Mouse (Mus musculus) midbrain, embryonic 14.5 days (tissue): ENCODE measurements around the gene Fzr1. TPM values are rescaled to one million over a fixed set of nuclear protein-coding genes. Genes with fewer than 3 reads are reported as not detected.

Source experiments
- ATAC-seq: fragments of 200-750 bp; cut with Nextera tagmentation; 2 replicates; pipeline ENCODE4 v1.8.0; 2017; ENCODE audit warnings: moderate number of reproducible peaks, moderate library complexity; ENCODE audit not compliant: low FRiP score, low TSS enrichment
- DNase-seq: peaks from one replicate; pipeline ENCODE4 v3.0.0-alpha.2; 2015
- H3K27ac ChIP-seq: fragments of 300-500 bp; sonication (generic); replicated peaks from 2 replicates; pipeline ENCODE4 v1.5.1; 2014; ENCODE audit warnings: mild to moderate bottlenecking, low read depth, low read length, moderate library complexity
- H3K27me3 ChIP-seq: fragments of 300-500 bp; sonication (generic); 2 replicates; pipeline ENCODE4 v1.6.1; 2014; ENCODE audit warnings: low read length, control low read depth, mixed read lengths; ENCODE audit not compliant: control insufficient read depth, insufficient read depth
- H3K36me3 ChIP-seq: fragments of 300-500 bp; sonication (generic); 2 replicates; pipeline ENCODE4 v1.6.1; 2014; ENCODE audit warnings: low read length, control low read depth; ENCODE audit not compliant: control insufficient read depth, insufficient read depth
- H3K4me1 ChIP-seq: fragments of 300-500 bp; sonication (generic); 2 replicates; pipeline ENCODE4 v1.6.1; 2014; ENCODE audit warnings: mild to moderate bottlenecking, antibody characterized with exemption, low read length, control low read depth; ENCODE audit not compliant: control insufficient read depth, insufficient read depth
- H3K4me2 ChIP-seq: fragments of 300-500 bp; sonication (generic); 2 replicates; pipeline ENCODE4 v1.6.1; 2014; ENCODE audit warnings: mild to moderate bottlenecking, low read length, moderate library complexity
- H3K4me3 ChIP-seq: fragments of 300-500 bp; sonication (generic); replicated peaks from 2 replicates; pipeline ENCODE4 v1.5.1; 2014; ENCODE audit warnings: low read depth, low read length
- H3K9ac ChIP-seq: fragments of 300-500 bp; sonication (generic); replicated peaks from 2 replicates; pipeline ENCODE4 v1.6.1; 2014; ENCODE audit warnings: mild to moderate bottlenecking, low read length, moderate library complexity
- H3K9me3 ChIP-seq: fragments of 300-500 bp; sonication (generic); 2 replicates; pipeline ENCODE4 v1.6.1; 2016; ENCODE audit warnings: low read length, control low read depth, mixed read lengths; ENCODE audit not compliant: control insufficient read depth
- WGBS: fragments of 180-500 bp; shearing (Covaris S2); extraction: QIAGEN DNeasy Blood & Tissue Kit; methylation state at CpG from one replicate; pipeline ENCODE4 v1.1.7; 2014; 5-methylcytosine and 5-hydroxymethylcytosine counted together
- polyA plus RNA-seq: library from polyadenylated mRNA; unstranded; fragments of >200 nt; fragmentation: Nextera tagmentation; extraction: Ambion mirVana; gene quantifications from 2 replicates; pipeline ENCODE4 v1.2.1, GENCODE M21; 2014

Gene Fzr1
- polyA plus RNA-seq, 1 experiment from 2014 or later = 122 TPM

DNA sequence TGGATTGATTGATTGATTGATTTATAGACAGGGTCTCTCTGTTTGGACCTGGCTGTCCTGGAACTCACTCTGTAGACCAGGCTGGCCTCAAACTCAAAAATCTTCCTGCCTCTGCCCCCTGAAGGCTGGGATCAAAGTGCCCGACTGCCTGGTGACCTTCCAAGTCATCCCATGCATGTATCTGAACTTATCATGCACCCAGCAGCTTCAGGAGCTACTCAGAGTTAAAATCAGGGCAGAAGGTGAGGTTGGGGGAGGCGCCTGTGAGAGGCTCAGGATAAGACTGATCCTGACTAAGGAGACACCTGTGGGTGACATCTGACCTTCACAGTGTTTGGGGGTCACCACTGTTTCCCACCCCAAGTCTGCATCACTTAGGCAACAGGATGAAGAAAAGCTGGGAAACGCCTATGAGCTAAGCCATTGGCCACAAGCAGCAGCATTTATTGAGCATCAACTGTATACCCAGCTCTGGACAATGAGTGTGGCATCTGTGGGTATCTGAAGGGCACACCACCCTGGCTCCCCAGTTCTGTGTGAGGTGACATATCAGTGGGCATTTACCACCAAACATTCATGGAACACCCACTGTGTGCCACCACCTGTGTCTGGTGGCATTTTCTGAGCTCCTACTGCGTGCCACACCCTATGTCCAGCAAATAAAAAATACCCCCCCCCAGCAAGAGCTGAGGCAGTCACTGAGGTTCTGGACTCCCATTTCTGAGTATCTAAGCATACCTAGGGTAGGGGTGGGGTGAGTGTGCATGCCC lies 45.3 kb upstream of the Fzr1 start:
- Histone ChIP-seq H3K9ac (no peak overlapping the region), H3K27me3 (peaks cover 23% of the 10 kb centered on the region; the same call in 1 of the 2 replicates), H3K9me3 (no peaks in the 10 kb centered on the region), H3K4me3 (no peak overlapping the region), H3K4me1 (peaks cover 16% of the 10 kb centered on the region), H3K4me2 (no peak overlapping the region), H3K27ac (no peak overlapping the region), H3K36me3 (0 out of 2 replicates have a peak, but pooled peaks cover 2% of the 10 kb centered on the region)
- 71% methylated on average over 4 of the region's 4 CpGs for WGBS
- ATAC-seq (no peak), DNase-seq (no peak)

DNA sequence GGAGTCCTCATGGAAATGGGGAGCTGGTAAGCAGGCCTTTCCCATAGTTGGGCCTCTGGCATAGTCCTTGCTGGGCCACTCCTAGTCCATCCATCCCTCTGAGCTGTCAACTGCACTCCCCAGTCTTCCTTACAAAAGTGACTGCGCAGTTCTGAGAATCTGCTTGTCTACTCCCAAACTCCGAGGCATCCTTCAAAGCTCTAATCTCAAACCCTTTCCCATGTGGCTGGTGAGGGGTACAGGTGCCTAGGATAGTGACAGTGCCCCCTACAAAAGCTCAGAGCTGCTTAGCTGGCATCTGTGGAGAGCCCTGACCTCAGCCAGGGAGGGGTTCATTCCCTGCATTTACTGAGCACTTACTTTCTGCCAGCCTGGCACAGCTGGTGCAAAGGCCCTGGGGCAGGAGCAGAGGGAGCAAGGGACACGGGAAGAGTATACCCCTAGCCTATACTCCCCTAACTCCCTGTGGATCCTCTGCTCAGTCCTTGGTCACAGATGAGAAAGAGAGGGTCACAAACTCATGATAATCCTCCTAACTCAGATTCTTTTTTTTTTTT lies 44.4 kb upstream of the Fzr1 start:
- no peak overlapping the region for H3K4me2 ChIP-seq
- H3K27me3 ChIP-seq = peaks cover 15% of the 10 kb centered on the region; the same call in 1 of the 2 replicates
- ATAC-seq = no peak
- H3K4me1 ChIP-seq = peaks cover 21% of the 10 kb centered on the region
- no peaks in the 10 kb centered on the region for H3K9me3 ChIP-seq
- 77% methylated on average over 3 of the region's 3 CpGs for WGBS
- H3K36me3 ChIP-seq = 0 out of 2 replicates have a peak, but pooled peaks cover 2% of the 10 kb centered on the region
- DNase-seq = no peak
- no peak overlapping the region for H3K4me3 ChIP-seq
- no peak overlapping the region for H3K27ac ChIP-seq
- H3K9ac ChIP-seq = no peak overlapping the region

DNA sequence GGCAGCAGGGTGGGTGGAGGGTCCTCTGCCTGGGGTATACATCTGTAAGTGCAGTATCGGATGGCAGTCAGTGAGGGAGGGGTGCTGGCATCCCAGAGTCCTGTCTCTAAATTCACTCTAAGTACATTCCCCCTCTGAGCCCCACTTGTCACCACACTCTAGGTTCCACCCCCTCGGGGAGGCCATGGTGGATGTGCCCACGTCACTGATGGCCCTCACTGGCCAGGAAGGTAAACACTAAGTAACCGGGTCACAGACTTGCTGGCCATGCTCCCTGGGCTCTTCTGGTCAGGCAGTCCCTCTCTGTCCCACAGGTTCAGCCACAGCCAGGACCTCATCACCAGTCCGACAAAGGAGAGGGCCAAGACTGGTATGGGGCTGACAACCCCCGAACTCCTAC lies 43.9 kb upstream of the Fzr1 start:
- Histone ChIP-seq H3K36me3 (0 out of 2 replicates have a peak, but pooled peaks cover 2% of the 10 kb centered on the region), H3K4me3 (no peak overlapping the region), H3K9ac (no peak overlapping the region), H3K27me3 (peaks cover 10% of the 10 kb centered on the region; the same call in 1 of the 2 replicates), H3K4me1 (peaks cover 24% of the 10 kb centered on the region), H3K4me2 (no peak overlapping the region), H3K9me3 (no peaks in the 10 kb centered on the region), H3K27ac (no peak overlapping the region)
- 86% methylated on average over 6 of the region's 6 CpGs for WGBS
- DNase-seq (no peak), ATAC-seq (no peak)

DNA sequence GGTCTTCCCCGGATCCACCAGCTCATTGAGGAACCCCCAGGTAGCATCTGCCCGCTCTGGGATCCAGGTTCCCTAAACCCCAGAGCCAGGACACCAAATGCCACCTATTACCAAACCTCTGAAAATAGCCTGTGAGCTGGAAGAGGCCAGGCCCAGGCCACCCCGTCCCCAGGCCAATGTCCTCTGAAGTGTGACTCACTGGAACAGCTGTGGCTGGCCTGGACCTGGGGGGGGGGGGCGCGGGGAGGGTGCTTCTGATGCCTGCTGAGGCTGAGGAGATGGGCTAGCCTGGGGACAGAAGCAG lies 43.4 kb upstream of the Fzr1 start:
- Histone ChIP-seq H3K4me2 (no peak overlapping the region), H3K27ac (no peak overlapping the region), H3K4me1 (peaks cover 26% of the 10 kb centered on the region), H3K27me3 (peaks cover 10% of the 10 kb centered on the region; the same call in 1 of the 2 replicates), H3K36me3 (0 out of 2 replicates have a peak, but pooled peaks cover 2% of the 10 kb centered on the region), H3K9ac (no peak overlapping the region), H3K4me3 (no peak overlapping the region), H3K9me3 (no peaks in the 10 kb centered on the region)
- no peak for DNase-seq
- 75% methylated on average over 5 of the region's 5 CpGs for WGBS
- ATAC-seq = no peak

DNA sequence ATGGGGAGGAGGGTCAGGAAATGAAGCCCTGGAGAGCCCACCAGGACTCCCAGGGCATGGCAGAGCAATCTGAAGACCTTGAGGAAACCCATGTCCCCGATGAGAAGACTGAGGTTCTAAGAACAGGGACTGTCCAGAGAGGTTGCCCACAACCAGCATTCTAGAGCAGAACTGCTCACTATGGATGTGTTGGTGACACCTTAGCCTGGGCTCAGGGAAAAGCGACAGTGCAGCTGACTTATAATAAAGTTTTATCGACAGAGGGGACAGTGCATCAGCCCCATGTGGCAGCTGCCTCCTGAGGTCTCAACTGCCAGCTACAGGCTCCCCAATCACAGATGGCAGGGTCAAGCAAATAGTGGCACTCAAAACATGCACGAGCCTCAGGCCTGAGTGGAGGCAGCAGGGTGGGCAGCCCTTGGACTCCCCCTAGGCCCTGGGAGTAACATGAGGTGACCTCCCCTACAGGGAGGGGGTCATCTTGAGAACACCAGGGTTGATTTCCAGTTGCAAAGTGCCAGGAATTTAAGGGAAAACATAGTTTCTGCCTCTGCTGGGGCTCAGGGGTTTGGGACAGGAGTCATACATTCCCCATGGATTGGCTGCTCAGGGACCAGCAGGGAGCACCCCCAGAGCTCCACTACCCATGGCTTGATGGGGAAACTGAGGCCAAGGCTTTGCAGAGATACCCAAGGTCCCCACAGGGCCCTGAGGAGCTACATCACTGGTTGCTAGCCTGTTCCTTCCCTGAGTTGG lies 42.9 kb upstream of the Fzr1 start:
- H3K4me1 ChIP-seq = peaks cover 26% of the 10 kb centered on the region
- H3K36me3 ChIP-seq = 0 out of 2 replicates have a peak, but pooled peaks cover 2% of the 10 kb centered on the region
- H3K9ac ChIP-seq = no peak overlapping the region
- H3K9me3 ChIP-seq = no peaks in the 10 kb centered on the region
- no peak overlapping the region for H3K4me2 ChIP-seq
- DNase-seq (peak; percentile 0), ATAC-seq (no peak)
- H3K27ac ChIP-seq = no peak overlapping the region
- no peak overlapping the region for H3K4me3 ChIP-seq
- WGBS = 63% methylated on average over 4 of the region's 4 CpGs
- peaks cover 10% of the 10 kb centered on the region; the same call in 1 of the 2 replicates for H3K27me3 ChIP-seq

DNA sequence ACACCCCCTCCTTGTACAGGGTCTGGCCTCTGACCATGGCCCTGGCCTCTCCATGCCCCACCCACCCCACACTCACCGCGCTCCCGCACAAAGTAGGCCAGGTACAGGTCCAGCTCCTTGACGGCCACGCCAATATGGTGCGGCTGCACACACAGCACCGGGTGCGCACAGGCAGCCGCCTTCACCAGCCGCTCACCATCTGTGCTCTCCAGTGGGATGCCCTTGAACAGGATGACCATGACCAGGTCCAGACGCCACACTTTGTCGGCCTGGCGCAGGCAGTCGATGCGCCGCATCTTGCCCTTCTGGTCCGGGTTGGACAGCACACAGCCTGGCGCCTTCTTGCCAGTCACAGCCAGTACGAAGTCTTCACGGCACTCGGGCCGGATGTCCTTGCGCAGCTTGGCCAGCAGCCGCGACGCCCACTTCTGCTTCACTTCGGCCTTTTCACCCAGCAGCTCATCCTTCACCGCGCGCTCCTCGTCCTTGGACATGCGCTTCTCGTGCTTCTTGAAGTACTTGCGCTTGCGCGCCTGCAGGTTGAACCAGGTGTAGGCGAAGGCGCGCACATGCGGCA lies 42.0 kb upstream of the Fzr1 start:
- Histone ChIP-seq H3K27ac (no peak overlapping the region), H3K4me2 (no peak overlapping the region), H3K4me3 (no peak overlapping the region), H3K4me1 (peaks cover 26% of the 10 kb centered on the region), H3K9me3 (no peaks in the 10 kb centered on the region), H3K36me3 (0 out of 2 replicates have a peak, but pooled peaks cover 2% of the 10 kb centered on the region), H3K27me3 (peaks cover 3% of the 10 kb centered on the region; the same call in 1 of the 2 replicates), H3K9ac (no peak overlapping the region)
- DNase-seq (no peak), ATAC-seq (no peak)
- WGBS = 87% methylated on average over 40 of the region's 40 CpGs

DNA sequence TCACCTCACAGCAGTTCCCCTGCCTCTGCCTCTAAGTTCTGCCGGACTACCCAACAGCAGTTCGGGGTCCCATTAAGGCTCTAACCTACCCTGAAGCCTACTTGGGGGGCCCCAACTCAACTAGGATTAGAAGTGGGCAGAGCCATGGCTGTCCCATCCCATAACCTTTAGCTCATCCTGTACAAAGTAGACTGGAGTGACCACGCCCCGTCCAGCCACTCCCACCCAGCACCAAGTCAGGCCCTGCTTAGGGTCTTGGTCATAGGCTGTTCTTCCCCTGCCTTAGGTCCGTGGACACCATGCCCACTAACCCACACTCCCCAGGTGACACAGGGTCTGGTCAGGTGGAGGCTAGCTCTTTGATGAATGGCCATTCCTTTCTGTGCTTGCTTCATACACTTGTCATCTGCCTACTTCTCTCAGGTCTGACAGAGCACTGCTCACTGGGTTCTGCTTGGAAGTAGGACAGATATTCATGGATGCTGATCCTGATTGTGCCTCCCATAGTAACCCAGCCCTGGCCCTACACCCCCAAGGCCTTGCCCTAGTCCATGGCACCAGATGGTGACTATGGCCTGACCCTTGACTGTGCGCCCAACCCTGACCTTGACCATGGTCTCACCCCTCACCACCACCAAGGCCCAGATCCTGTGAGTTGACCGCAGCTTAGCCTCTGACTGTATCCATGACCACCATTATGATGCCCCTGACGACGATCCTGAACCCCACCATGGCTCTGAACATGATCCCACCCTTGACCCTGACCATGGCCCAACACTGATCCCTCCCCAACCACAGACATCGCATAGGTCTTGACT lies 41.0 kb upstream of the Fzr1 start:
- no peaks in the 10 kb centered on the region for H3K27me3 ChIP-seq
- no peaks in the 10 kb centered on the region for H3K9me3 ChIP-seq
- 0 out of 2 replicates have a peak overlapping the region, but pooled peaks have one; percentile 26 for H3K27ac ChIP-seq
- H3K4me1 ChIP-seq = peaks cover 20% of the 10 kb centered on the region
- 0 out of 2 replicates have a peak, but pooled peaks cover 2% of the 10 kb centered on the region for H3K36me3 ChIP-seq
- H3K4me2 ChIP-seq = no peak overlapping the region
- ATAC-seq (no peak), DNase-seq (no peak)
- H3K9ac ChIP-seq = no peak overlapping the region
- H3K4me3 ChIP-seq = no peak overlapping the region
- WGBS = 91% methylated on average over 10 of the region's 10 CpGs
